Mouse (Mus musculus): ENCODE data around the gene Sf3b3.
A peak's percentile ranks its signal among the peaks of the same experiment; 100 is the strongest.

Gene Sf3b3

DNA sequence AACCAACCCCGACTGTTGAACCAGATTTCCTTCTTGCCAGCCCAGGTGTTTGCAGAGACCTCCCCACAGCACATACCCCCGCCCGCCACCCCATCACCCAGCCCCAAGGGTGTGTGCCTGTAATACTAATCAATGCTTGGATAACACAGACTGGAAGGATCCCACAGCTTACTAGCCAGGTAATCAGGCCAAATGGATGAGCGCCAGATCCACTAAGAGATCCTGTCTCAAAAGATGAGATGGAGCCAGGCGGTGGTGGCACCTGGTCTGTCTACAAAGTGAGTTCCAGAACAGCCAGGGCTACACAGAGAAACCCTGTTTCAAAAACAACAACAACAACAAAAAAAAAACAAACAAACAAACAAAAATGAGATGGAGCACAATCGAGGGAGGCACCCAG lies 79.3 kb downstream of the Sf3b3 start:
- no peak for DNase-seq

DNA sequence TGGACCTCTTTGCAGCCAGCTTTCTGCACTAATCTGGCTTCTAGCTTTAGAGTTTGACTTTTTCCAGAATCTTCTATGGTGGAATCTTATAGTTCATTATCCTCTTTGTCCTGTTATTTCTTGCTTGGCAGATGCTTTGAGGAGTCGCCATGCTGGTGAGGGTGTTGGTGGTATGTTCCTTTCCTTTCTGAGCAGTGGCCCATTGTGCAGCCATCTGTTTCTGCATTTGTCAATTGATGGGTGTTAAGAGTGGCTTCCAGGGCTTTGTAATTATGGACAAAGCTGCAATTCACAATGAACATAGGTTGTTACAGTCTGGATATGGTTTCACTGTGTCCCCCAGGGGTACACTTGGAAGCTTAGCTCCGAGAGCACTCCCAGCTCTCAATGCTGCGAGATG lies 81.9 kb downstream of the Sf3b3 start:
- no peak for DNase-seq

DNA sequence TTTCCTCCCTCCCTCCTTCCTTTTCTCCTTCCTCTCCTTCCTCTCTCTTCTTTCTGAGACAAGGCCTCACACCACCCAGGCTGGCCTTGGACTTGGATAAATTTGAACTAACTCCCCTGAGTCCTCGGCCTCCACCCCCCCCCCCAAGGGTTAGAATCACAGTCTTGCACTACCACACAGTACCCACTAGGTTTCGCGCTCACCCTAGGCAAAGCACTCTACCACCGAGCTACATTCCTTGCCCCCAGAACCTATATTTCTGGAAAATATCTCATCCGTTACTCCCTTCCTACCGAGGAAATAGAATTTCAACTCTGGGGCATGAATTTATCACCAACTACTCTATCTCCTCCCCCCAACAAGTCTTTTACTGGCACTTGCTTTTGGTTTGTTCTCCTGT lies 84.6 kb downstream of the Sf3b3 start:
- DNase-seq: no peak

GRCm38 (mm10) chr8:110761185-110761584 lies 85.4 kb downstream of the Sf3b3 start:
- peak; percentile 71 for DNase-seq

GRCm38 (mm10) chr8:110760280-110760940 lies 86.2 kb downstream of the Sf3b3 start:
- DNase-seq: no peak

All from kidney, adult 18-20 months (tissue).